Mouse (Mus musculus): ENCODE measurements around the gene Mrpl58.

Gene Mrpl58

DNA sequence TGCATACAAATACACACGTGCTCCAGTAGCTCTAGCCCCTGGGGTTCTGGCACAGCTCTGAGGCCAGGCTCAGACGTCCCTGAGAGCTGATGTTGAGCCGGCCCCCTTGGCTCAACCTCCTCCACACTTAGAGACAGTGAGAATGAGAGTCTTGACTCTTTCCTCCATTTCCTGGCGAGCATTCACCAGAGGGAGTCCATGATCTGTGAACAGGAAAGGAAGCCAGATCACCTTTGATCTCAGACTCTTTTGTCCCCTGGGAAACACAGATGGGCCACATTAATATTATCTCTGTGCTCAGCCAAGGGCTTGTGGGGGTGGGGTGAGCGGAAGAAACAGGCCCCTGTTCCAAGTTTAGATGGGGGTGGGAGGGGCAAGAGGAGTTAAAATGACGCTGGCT lies 53.9 kb downstream of the Mrpl58 start:
- no peak for DNase-seq (ENCODE audit: low read depth)

DNA sequence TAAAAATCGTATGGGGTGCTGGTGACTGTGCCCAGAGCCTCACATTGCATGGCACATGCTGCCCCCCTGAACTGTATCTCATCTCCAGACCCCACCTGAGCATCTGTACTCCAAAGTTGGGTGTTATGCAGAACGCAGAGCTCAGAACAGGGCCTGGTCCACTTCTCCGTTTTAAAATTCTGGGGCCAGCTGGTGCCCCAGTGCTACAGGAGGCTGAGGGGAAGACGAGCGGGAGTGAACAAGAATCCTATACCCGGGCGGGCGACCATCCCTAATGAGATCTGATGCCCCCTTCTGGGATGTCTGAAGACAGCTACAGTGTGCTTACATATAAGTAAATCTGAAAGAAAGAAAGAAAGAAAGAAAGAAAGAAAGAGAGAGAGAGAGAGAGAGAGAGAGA lies 57.4 kb downstream of the Mrpl58 start:
- no peak for DNase-seq (ENCODE audit: low read depth)

DNA sequence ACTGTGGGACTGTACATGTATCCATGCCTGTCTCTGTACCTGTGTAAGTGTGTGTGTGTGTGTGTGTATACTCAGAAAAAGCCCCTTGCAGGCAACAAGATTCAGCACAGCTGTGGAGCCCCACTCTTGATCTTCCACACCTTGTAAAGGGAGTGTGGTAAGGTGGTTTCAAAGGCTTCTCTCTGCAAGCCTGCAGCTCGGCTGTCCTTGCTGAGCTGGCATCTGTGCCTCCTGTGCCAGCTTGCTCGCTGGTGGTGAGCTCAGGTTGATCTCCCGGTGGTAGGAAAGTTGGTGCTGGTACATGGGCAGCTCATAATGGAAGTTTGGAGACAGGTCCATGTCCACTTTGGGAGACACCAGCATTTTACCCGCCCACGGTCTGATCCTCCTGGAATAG lies 58.3 kb downstream of the Mrpl58 start:
- DNase-seq (ENCODE audit: low read depth) = no peak

Measured in 416B (cell line).